Mouse (Mus musculus): ENCODE results near the gene Phc3. TPM values are rescaled to one million over a fixed set of nuclear protein-coding genes. Genes with fewer than 3 reads are reported as not detected.
"Not testable (repeated sequence)": the region's sequence is repeated elsewhere in the genome, so short reads cannot be mapped to it uniquely, and the experiment has no call there.

Gene Phc3
- total RNA-seq, 4 experiments from 2014 or later = 10.8 to 13.1 (median 11.9) TPM

- DNase-seq (ENCODE audit: low spot score in 2 of 2) = no peak
Observed at GRCm38 (mm10) chr3:30887449-30887848, 81.8 kb downstream of the Phc3 start.

GRCm38 (mm10) chr3:30876709-30877108, 92.5 kb downstream of the Phc3 start:
- no peak for DNase-seq (ENCODE audit: low spot score in 2 of 2)

DNA sequence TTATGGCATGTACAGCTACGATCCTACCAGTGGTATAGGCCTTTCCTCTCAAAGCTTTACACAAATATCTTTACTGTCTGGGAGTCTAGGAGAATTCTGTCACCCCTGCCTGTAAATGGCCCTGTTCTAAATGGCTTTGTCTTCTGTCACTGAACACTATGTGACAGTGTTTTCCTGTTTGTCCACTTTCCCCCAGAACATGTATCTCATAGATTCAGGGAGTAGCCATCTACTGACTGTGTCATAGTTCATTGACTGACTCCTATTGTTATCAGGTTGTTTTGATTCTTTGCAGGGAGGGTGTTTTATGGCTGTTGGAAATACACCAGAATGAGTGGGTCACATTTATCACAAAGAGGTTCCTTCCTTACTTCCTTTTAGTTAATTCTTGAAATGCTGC, 99.2 kb downstream of the Phc3 start:
- DNase-seq (ENCODE audit: low spot score in 2 of 2) = no peak

- no peak for DNase-seq (ENCODE audit: low spot score in 2 of 2)
Observed at GRCm38 (mm10) chr3:30868625-30869024, 100.6 kb downstream of the Phc3 start.

DNA sequence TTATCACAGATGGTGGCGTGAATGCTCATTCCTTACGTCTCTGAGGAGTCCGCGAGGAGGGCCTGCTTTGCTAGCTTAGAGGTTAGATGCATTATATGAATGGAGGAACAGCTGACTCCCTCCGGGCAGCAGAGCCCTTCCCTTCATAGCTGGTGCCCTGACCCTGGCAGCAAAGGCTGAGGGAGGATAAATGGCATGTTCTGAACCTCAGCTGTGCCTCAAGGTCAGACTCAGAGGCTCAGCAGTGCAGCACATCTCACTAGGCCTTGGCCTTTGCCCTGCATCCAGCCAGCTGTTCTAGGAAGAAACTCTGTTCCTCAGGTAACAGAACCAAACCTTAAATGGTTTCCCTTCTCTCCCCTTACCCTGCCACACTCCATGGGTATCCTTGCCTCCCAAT, 101.0 kb downstream of the Phc3 start:
- DNase-seq (ENCODE audit: low spot score in 2 of 2) = no peak

DNA sequence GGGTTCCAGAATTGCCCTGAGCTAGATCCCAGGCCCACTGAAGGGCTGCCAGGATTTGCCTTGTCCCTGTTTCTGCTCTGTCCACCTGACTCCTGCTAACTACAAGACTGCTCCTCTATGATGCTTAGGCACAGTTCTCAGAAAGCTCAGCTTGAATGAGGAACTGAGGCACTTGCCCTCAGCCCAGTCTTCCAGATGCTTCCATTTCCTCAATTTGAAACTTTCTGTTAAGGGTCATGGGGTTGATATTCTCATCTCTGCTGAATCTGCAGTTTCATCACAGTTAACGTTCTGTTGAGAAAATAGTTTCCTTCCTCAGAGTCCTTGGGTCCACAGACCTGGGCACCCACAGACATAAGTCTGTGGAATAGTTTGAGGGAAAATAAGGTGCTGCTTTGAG, 104.6 kb downstream of the Phc3 start:
- DNase-seq (ENCODE audit: low spot score in 2 of 2) = no peak

- no peak for DNase-seq (ENCODE audit: low spot score in 2 of 2)
Observed at GRCm38 (mm10) chr3:30863712-30864435, 105.3 kb downstream of the Phc3 start.

DNA sequence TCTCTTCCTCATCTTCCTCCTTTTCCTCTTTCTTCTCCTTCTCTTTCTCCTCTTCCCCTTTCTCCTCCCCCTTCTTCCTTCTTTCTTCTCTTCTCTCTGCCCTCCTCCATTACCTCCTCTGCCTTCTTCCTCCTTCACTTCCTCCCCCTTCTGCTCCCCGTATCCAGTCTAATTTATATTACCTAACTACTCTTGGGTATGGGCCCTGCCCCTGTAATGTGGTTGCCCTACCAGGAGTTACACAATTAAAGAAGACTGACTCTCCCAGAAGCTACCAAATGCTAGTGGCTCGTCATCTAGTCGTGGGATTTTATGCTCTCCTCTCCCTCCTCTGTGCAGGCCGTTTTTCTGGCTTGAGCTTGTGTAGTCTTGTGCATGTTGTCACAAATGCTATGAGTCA, 108.5 kb downstream of the Phc3 start:
- DNase-seq (ENCODE audit: low spot score in 2 of 2) = no peak

- not testable (repeated sequence) for DNase-seq (ENCODE audit: low spot score in 2 of 2)
Observed at GRCm38 (mm10) chr3:30859599-30859998, 109.6 kb downstream of the Phc3 start.

GRCm38 (mm10) chr3:30855604-30856458, 113.4 kb downstream of the Phc3 start, which contains the start of gene Gpr160:
Gpr160 (plus strand) TSS chr3:30855950.
- peak; percentile 40 to 45 for DNase-seq (ENCODE audit: low spot score in 2 of 2)

DNA sequence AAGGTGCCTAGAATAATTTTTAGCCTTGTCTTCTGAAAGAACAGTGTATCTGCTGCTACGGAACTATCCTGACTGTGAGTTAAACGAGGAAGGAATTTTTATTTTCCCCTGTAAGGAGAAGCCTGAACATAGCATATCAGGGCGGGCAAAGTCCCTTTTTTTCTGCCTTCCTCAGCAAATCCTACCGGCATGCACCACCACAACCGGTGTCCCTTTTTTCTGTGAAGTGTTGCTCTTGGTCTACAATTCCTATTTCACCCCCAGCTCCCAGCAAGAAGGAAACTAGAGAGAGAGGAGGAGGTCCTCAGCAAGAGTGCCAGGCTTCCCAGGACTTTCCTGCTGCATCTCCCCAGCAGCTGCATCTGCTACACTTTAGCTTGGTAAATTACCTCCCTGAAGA, 115.6 kb downstream of the Phc3 start:
- DNase-seq (ENCODE audit: low spot score in 2 of 2) = no peak

DNA sequence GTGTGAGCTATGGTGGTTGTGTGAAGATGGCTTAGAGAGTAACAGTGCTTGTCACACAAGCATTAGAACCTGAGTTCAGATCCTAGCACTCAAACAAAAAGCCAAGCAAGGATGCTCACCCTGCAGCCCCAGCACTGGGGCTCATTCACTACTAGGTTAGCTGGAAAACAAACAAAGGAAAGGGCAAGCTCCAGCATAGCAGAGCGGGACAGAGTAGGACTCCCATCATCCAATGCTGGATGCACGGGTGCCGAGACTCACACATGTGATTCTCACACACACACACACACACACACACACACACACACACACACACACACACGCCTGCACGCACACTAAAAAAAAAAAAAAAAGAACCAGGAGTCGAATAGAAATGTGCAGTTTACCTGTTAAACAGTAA, 117.8 kb downstream of the Phc3 start:
- no peak for DNase-seq (ENCODE audit: low spot score in 2 of 2)

Other genes starting within 250 kb of the Phc3 start
- gene Samd7, start 223.1 kb downstream of the Phc3 start, total RNA-seq (2022) = not detected
- gene Sec62, start 176.5 kb downstream of the Phc3 start, total RNA-seq (2022) = 10 to 100 TPM; 27.9 to 37.1 (median 34.8) TPM
- gene Gpr160, start 113.5 kb downstream of the Phc3 start, total RNA-seq (2022) = under 1 TPM in 1 of 4 experiments, not detected in 3; 0.17 TPM
- 1 to 10 TPM; 1.9 to 4.3 (median 3.3) TPM for gene Prkci, start 26.3 kb upstream of the Phc3 start, total RNA-seq (2022)
- gene Skil, start 125.6 kb upstream of the Phc3 start, total RNA-seq (2022) = 10 to 100 TPM in 1 of 4 experiments, 1 to 10 TPM in 3; 8.6 to 12.2 (median 8.9) TPM
- under 1 TPM in 2 of 4 experiments, not detected in 2; 0.34 to 0.54 TPM for gene Cldn11, start 180.5 kb upstream of the Phc3 start, total RNA-seq (2022)